Mouse (Mus musculus) liver, embryonic 15.5 days (tissue): Measurements from ENCODE around the gene Nek9. TPM values are rescaled to one million over a fixed set of nuclear protein-coding genes. Genes with fewer than 3 reads are reported as not detected.

ENCODE experiments used
- ATAC-seq: fragments of 200-750 bp; cut with Nextera tagmentation; 2 replicates; pipeline ENCODE4 v1.8.0; 2017; ENCODE audit warnings: moderate number of reproducible peaks, mild to moderate bottlenecking, moderate library complexity; ENCODE audit not compliant: insufficient read depth
- H3K27ac ChIP-seq: fragments of 300-500 bp; sonication (generic); replicated peaks from 2 replicates; pipeline ENCODE4 v1.5.1; 2015; ENCODE audit warnings: mild to moderate bottlenecking, inconsistent platforms
- H3K27me3 ChIP-seq: fragments of 300-500 bp; sonication (generic); 2 replicates; pipeline ENCODE4 v1.6.1; 2015; ENCODE audit warnings: mild to moderate bottlenecking, inconsistent platforms
- H3K36me3 ChIP-seq: fragments of 300-500 bp; sonication (generic); replicated peaks from 2 replicates; pipeline ENCODE4 v1.6.1; 2015; ENCODE audit warnings: moderate library complexity, mild to moderate bottlenecking, inconsistent platforms
- H3K4me1 ChIP-seq: fragments of 300-500 bp; sonication (generic); replicated peaks from 2 replicates; pipeline ENCODE4 v1.6.1; 2015; ENCODE audit warnings: inconsistent platforms
- H3K4me2 ChIP-seq: fragments of 300-500 bp; sonication (generic); 2 replicates; pipeline ENCODE4 v1.6.1; 2015; ENCODE audit warnings: moderate library complexity, mild to moderate bottlenecking, inconsistent platforms
- H3K4me3 ChIP-seq: fragments of 300-500 bp; sonication (generic); replicated peaks from 2 replicates; pipeline ENCODE4 v1.5.1; 2015; ENCODE audit warnings: mild to moderate bottlenecking, inconsistent platforms
- H3K9ac ChIP-seq: fragments of 300-500 bp; sonication (generic); 2 replicates; pipeline ENCODE4 v1.6.1; 2015; ENCODE audit warnings: moderate library complexity, mild to moderate bottlenecking, inconsistent platforms
- H3K9me3 ChIP-seq: fragments of 300-500 bp; sonication (generic); replicated peaks from 2 replicates; pipeline ENCODE4 v1.6.1; 2016; ENCODE audit warnings: inconsistent platforms
- WGBS: fragments of 180-500 bp; shearing (Covaris S2); methylation state at CpG from one replicate; pipeline ENCODE4 v1.1.7; 2015; ENCODE audit warnings: mixed read lengths; ENCODE audit not compliant: insufficient replicate concordance; 5-methylcytosine and 5-hydroxymethylcytosine counted together
- polyA plus RNA-seq: library from polyadenylated mRNA; unstranded; fragments of >200 nt; fragmentation: Nextera tagmentation; extraction: Ambion mirVana; gene quantifications from 2 replicates; pipeline ENCODE4 v1.2.1, GENCODE M21; 2015

Nek9 gene
- polyA plus RNA-seq, 1 experiment from 2014 or later, result 5.7 TPM

GRCm38 (mm10) chr12:85373591-85374560, 34.7 kb upstream of the Nek9 start:
- Histone ChIP-seq H3K27ac (peak overlapping the region; percentile 92), H3K9me3 (no peaks in the 10 kb centered on the region), H3K4me3 (peak overlapping the region; percentile 81), H3K4me1 (peaks cover 54% of the 10 kb centered on the region), H3K36me3 (no peaks in the 10 kb centered on the region), H3K27me3 (no peaks in the 10 kb centered on the region), H3K9ac (peak overlapping the region; percentile 81), H3K4me2 (peak overlapping the region; percentile 72)
- peak; percentile 91 for ATAC-seq
- 1% methylated on average over 53 of the region's 53 CpGs for WGBS

- H3K9me3 ChIP-seq, result no peaks in the 10 kb centered on the region
- WGBS, result 25% methylated on average over 8 of the region's 8 CpGs
- H3K4me2 ChIP-seq, result peak overlapping the region; percentile 72
- no peaks in the 10 kb centered on the region for H3K27me3 ChIP-seq
- H3K9ac ChIP-seq, result 0 out of 2 replicates have a peak overlapping the region, but pooled peaks have one; percentile 18
- peak overlapping the region; percentile 8; the same call in 1 of the 2 replicates for H3K4me3 ChIP-seq
- peak overlapping the region; percentile 67 for H3K27ac ChIP-seq
- no peak for ATAC-seq
- no peaks in the 10 kb centered on the region for H3K36me3 ChIP-seq
- H3K4me1 ChIP-seq, result peaks cover 66% of the 10 kb centered on the region
These were observed 33.0 kb upstream of the Nek9 start for GRCm38 (mm10) chr12:85372068-85372665.

- 60% methylated on average over 6 of the region's 6 CpGs for WGBS
- no peak overlapping the region for H3K4me2 ChIP-seq
These were observed 29.4 kb upstream of the Nek9 start for GRCm38 (mm10) chr12:85368441-85369063.

GRCm38 (mm10) chr12:85366271-85366670, 27.1 kb upstream of the Nek9 start:
- H3K27me3 ChIP-seq, result no peaks in the 10 kb centered on the region
- no peaks in the 10 kb centered on the region for H3K9me3 ChIP-seq
- H3K9ac ChIP-seq, result no peak overlapping the region
- peaks cover 58% of the 10 kb centered on the region for H3K4me1 ChIP-seq
- no peak overlapping the region for H3K4me2 ChIP-seq
- peaks cover 16% of the 10 kb centered on the region; the same call in 1 of the 2 replicates for H3K36me3 ChIP-seq
- WGBS, result 77% methylated on average over 3 of the region's 3 CpGs
- ATAC-seq, result no peak
- H3K4me3 ChIP-seq, result no peak overlapping the region
- no peak overlapping the region for H3K27ac ChIP-seq

More at GRCm38 (mm10) chr12:85368441-85369063, 29.4 kb upstream of the Nek9 start:
- no peak overlapping the region for H3K4me3 ChIP-seq
- no peak for ATAC-seq
- H3K4me1 ChIP-seq, result peaks cover 74% of the 10 kb centered on the region
- H3K9ac ChIP-seq, result no peak overlapping the region
- no peaks in the 10 kb centered on the region for H3K9me3 ChIP-seq
- H3K36me3 ChIP-seq, result peaks cover 8% of the 10 kb centered on the region; the same call in 1 of the 2 replicates
- H3K27ac ChIP-seq, result no peak overlapping the region
- H3K27me3 ChIP-seq, result no peaks in the 10 kb centered on the region

GRCm38 (mm10) chr12:85362510-85362909, 23.3 kb upstream of the Nek9 start:
- no peak for ATAC-seq
- Histone ChIP-seq H3K4me2 (no peak overlapping the region), H3K27me3 (no peaks in the 10 kb centered on the region), H3K4me1 (peaks cover 26% of the 10 kb centered on the region; the same call in 1 of the 2 replicates), H3K4me3 (no peak overlapping the region), H3K9me3 (no peaks in the 10 kb centered on the region), H3K36me3 (peaks cover 16% of the 10 kb centered on the region; the same call in 1 of the 2 replicates), H3K9ac (no peak overlapping the region), H3K27ac (no peak overlapping the region)
- WGBS, result 56% methylated on average over 4 of the region's 4 CpGs

GRCm38 (mm10) chr12:85361580-85361979, 22.4 kb upstream of the Nek9 start:
- peaks cover 22% of the 10 kb centered on the region; the same call in 1 of the 2 replicates for H3K4me1 ChIP-seq
- peaks cover 16% of the 10 kb centered on the region; the same call in 1 of the 2 replicates for H3K36me3 ChIP-seq
- no peak overlapping the region for H3K4me3 ChIP-seq
- H3K9me3 ChIP-seq, result no peaks in the 10 kb centered on the region
- no peak for ATAC-seq
- H3K4me2 ChIP-seq, result no peak overlapping the region
- H3K27me3 ChIP-seq, result no peaks in the 10 kb centered on the region
- H3K9ac ChIP-seq, result no peak overlapping the region
- H3K27ac ChIP-seq, result no peak overlapping the region

GRCm38 (mm10) chr12:85361165-85361564, 22.0 kb upstream of the Nek9 start:
- Histone ChIP-seq H3K9me3 (no peaks in the 10 kb centered on the region), H3K27me3 (no peaks in the 10 kb centered on the region), H3K36me3 (peaks cover 16% of the 10 kb centered on the region; the same call in 1 of the 2 replicates), H3K27ac (no peak overlapping the region), H3K9ac (no peak overlapping the region), H3K4me2 (no peak overlapping the region), H3K4me1 (peaks cover 20% of the 10 kb centered on the region; the same call in 1 of the 2 replicates), H3K4me3 (no peak overlapping the region)
- ATAC-seq, result no peak
- WGBS, result 87% methylated on average over 3 of the region's 3 CpGs

- Histone ChIP-seq H3K4me1 (no peaks in the 10 kb centered on the region), H3K4me3 (no peak overlapping the region), H3K27me3 (no peaks in the 10 kb centered on the region), H3K4me2 (no peak overlapping the region), H3K9ac (no peak overlapping the region), H3K36me3 (peaks cover 37% of the 10 kb centered on the region), H3K9me3 (no peaks in the 10 kb centered on the region), H3K27ac (no peak overlapping the region)
- ATAC-seq, result no peak
- 73% methylated on average over 3 of the region's 3 CpGs for WGBS
These were observed 14.9 kb upstream of the Nek9 start for GRCm38 (mm10) chr12:85354061-85354460.

- peaks cover 51% of the 10 kb centered on the region for H3K36me3 ChIP-seq
- no peaks in the 10 kb centered on the region for H3K27me3 ChIP-seq
- no peak overlapping the region for H3K4me3 ChIP-seq
- H3K4me2 ChIP-seq, result no peak overlapping the region
- no peak overlapping the region for H3K27ac ChIP-seq
- ATAC-seq, result no peak
- no peaks in the 10 kb centered on the region for H3K9me3 ChIP-seq
- H3K4me1 ChIP-seq, result peaks cover 12% of the 10 kb centered on the region; the same call in 1 of the 2 replicates
- H3K9ac ChIP-seq, result no peak overlapping the region
- WGBS, result 68% methylated on average over 10 of the region's 10 CpGs
These were observed 11.5 kb upstream of the Nek9 start for GRCm38 (mm10) chr12:85350407-85351232.

- H3K9me3 ChIP-seq, result no peaks in the 10 kb centered on the region
- no peak for ATAC-seq
- H3K4me1 ChIP-seq, result peaks cover 12% of the 10 kb centered on the region; the same call in 1 of the 2 replicates
- no peak overlapping the region for H3K4me3 ChIP-seq
- H3K9ac ChIP-seq, result no peak overlapping the region
- no peaks in the 10 kb centered on the region for H3K27me3 ChIP-seq
- no peak overlapping the region for H3K4me2 ChIP-seq
- WGBS, result 70% methylated on average over 6 of the region's 6 CpGs
- 0 out of 2 replicates have a peak overlapping the region, but pooled peaks have one; percentile 6 for H3K27ac ChIP-seq
- H3K36me3 ChIP-seq, result peaks cover 54% of the 10 kb centered on the region
These were observed 9.2 kb upstream of the Nek9 start for GRCm38 (mm10) chr12:85348338-85348737.
